Mouse (Mus musculus) T-helper 2 cell (primary cell): Measurements from ENCODE around the gene Uhrf1bp1l.
"Not testable (repeated sequence)": the region's sequence is repeated elsewhere in the genome, so short reads cannot be mapped to it uniquely, and the experiment has no call there.

Experiments
- in situ Hi-C: fragments of 300-600 bp; cut with MboI, MseI; formaldehyde crosslinking; loops from one replicate; pipeline ENCODE4 v1.15.1; 2025; ENCODE audit warnings: high pct_unique_total_duplicates

Gene Uhrf1bp1l

GRCm38 (mm10) chr10:89744871-89745665, at the start of gene Uhrf1bp1l:
Uhrf1bp1l (plus strand) TSS chr10:89744991.
- in situ Hi-C loops, result loop anchor here (5.0 kb wide), 1 partner anchor 63 kb away; no protein-coding TSS in a partner anchor

- in situ Hi-C loops, result no loop called here
Measured at GRCm38 (mm10) chr10:89695194-89695911, 49.4 kb upstream of the Uhrf1bp1l start.

GRCm38 (mm10) chr10:89696270-89696669, 48.5 kb upstream of the Uhrf1bp1l start:
- in situ Hi-C loops, result not testable (repeated sequence)

GRCm38 (mm10) chr10:89697956-89698355, 46.8 kb upstream of the Uhrf1bp1l start:
- in situ Hi-C loops, result no loop called here

GRCm38 (mm10) chr10:89703042-89703441, 41.7 kb upstream of the Uhrf1bp1l start:
- in situ Hi-C loops, result no loop called here

- in situ Hi-C loops, result no loop called here
Measured at GRCm38 (mm10) chr10:89707397-89707796, 37.4 kb upstream of the Uhrf1bp1l start.

GRCm38 (mm10) chr10:89708720-89709119, 36.1 kb upstream of the Uhrf1bp1l start:
- in situ Hi-C loops, result no loop called here

- in situ Hi-C loops, result no loop called here
Measured at GRCm38 (mm10) chr10:89714910-89715309, 29.9 kb upstream of the Uhrf1bp1l start.

- in situ Hi-C loops, result no loop called here
Measured at GRCm38 (mm10) chr10:89720252-89720651, 24.5 kb upstream of the Uhrf1bp1l start.

GRCm38 (mm10) chr10:89720796-89721195, 24.0 kb upstream of the Uhrf1bp1l start:
- in situ Hi-C loops, result no loop called here

GRCm38 (mm10) chr10:89722247-89723195, 22.3 kb upstream of the Uhrf1bp1l start:
- in situ Hi-C loops, result no loop called here

GRCm38 (mm10) chr10:89730386-89730785, 14.4 kb upstream of the Uhrf1bp1l start:
- in situ Hi-C loops, result no loop called here

- in situ Hi-C loops, result no loop called here
Measured at GRCm38 (mm10) chr10:89731341-89731740, 13.4 kb upstream of the Uhrf1bp1l start.

- in situ Hi-C loops, result no loop called here
Measured at GRCm38 (mm10) chr10:89732001-89732794, 12.6 kb upstream of the Uhrf1bp1l start, which contains the start of gene Actr6. Actr6 (minus strand) TSS chr10:89732295.

- in situ Hi-C loops, result no loop called here
Measured at GRCm38 (mm10) chr10:89737092-89737491, 7.7 kb upstream of the Uhrf1bp1l start.

- in situ Hi-C loops, result no loop called here
Measured at GRCm38 (mm10) chr10:89737887-89738286, 6.9 kb upstream of the Uhrf1bp1l start.

GRCm38 (mm10) chr10:89738395-89738794, 6.4 kb upstream of the Uhrf1bp1l start:
- in situ Hi-C loops, result no loop called here

- in situ Hi-C loops, result no loop called here
Measured at GRCm38 (mm10) chr10:89739703-89740102, 5.1 kb upstream of the Uhrf1bp1l start.

GRCm38 (mm10) chr10:89740995-89741394, 3.8 kb upstream of the Uhrf1bp1l start:
- in situ Hi-C loops, result no loop called here

- in situ Hi-C loops, result no loop called here
Measured at GRCm38 (mm10) chr10:89743266-89743665, 1.5 kb upstream of the Uhrf1bp1l start.

- in situ Hi-C loops, result no loop called here
Measured at GRCm38 (mm10) chr10:89744341-89744740, 450 bp upstream of the Uhrf1bp1l start.
